Mouse (Mus musculus): ENCODE measurements around the gene Acsl5.

Gene Acsl5

GRCm38 (mm10) chr19:55284093-55284492 lies 32.4 kb downstream of the Acsl5 start:
- ATAC-seq (ENCODE audit: low TSS enrichment), result no peak

- no peak for ATAC-seq (ENCODE audit: low TSS enrichment)
These were observed 34.3 kb downstream of the Acsl5 start for GRCm38 (mm10) chr19:55286034-55286433.

GRCm38 (mm10) chr19:55288974-55289373 lies 37.2 kb downstream of the Acsl5 start:
- no peak for ATAC-seq (ENCODE audit: low TSS enrichment)

- no peak for ATAC-seq (ENCODE audit: low TSS enrichment)
These were observed 39.0 kb downstream of the Acsl5 start for GRCm38 (mm10) chr19:55290621-55291270.

- no peak for ATAC-seq (ENCODE audit: low TSS enrichment)
These were observed 40.6 kb downstream of the Acsl5 start for GRCm38 (mm10) chr19:55292210-55292850.

GRCm38 (mm10) chr19:55293175-55293574 lies 41.4 kb downstream of the Acsl5 start:
- ATAC-seq (ENCODE audit: low TSS enrichment), result no peak

- no peak for ATAC-seq (ENCODE audit: low TSS enrichment)
These were observed 43.3 kb downstream of the Acsl5 start for GRCm38 (mm10) chr19:55295075-55295474.

GRCm38 (mm10) chr19:55295556-55295955 lies 43.8 kb downstream of the Acsl5 start:
- no peak for ATAC-seq (ENCODE audit: low TSS enrichment)

GRCm38 (mm10) chr19:55296301-55296700 lies 44.6 kb downstream of the Acsl5 start:
- ATAC-seq (ENCODE audit: low TSS enrichment), result no peak

- ATAC-seq (ENCODE audit: low TSS enrichment), result no peak
These were observed 45.8 kb downstream of the Acsl5 start for GRCm38 (mm10) chr19:55297489-55297888.

GRCm38 (mm10) chr19:55297961-55298360 lies 46.2 kb downstream of the Acsl5 start:
- no peak for ATAC-seq (ENCODE audit: low TSS enrichment)

GRCm38 (mm10) chr19:55299378-55299777 lies 47.6 kb downstream of the Acsl5 start:
- ATAC-seq (ENCODE audit: low TSS enrichment), result no peak

GRCm38 (mm10) chr19:55300525-55300924 lies 48.8 kb downstream of the Acsl5 start:
- ATAC-seq (ENCODE audit: low TSS enrichment), result no peak

- ATAC-seq (ENCODE audit: low TSS enrichment), result no peak
These were observed 53.3 kb downstream of the Acsl5 start for GRCm38 (mm10) chr19:55305024-55305423.

GRCm38 (mm10) chr19:55311874-55312273 lies 60.1 kb downstream of the Acsl5 start:
- ATAC-seq (ENCODE audit: low TSS enrichment), result no peak

- no peak for ATAC-seq (ENCODE audit: low TSS enrichment)
These were observed 61.9 kb downstream of the Acsl5 start for GRCm38 (mm10) chr19:55313649-55314048.

GRCm38 (mm10) chr19:55315452-55316108 lies 63.8 kb downstream of the Acsl5 start, which contains the start of gene Zdhhc6:
Gene Zdhhc6 (minus strand): TSS chr19:55316032.
- ATAC-seq (ENCODE audit: low TSS enrichment), result peak; percentile 82

GRCm38 (mm10) chr19:55316109-55316714 lies 64.5 kb downstream of the Acsl5 start, which contains the start of gene Vti1a:
Gene Vti1a (plus strand): TSS chr19:55316295.
- peak; percentile 96 for ATAC-seq (ENCODE audit: low TSS enrichment)

- ATAC-seq (ENCODE audit: low TSS enrichment), result no peak
These were observed 65.2 kb downstream of the Acsl5 start for GRCm38 (mm10) chr19:55316901-55317300.

- ATAC-seq (ENCODE audit: low TSS enrichment), result no peak
These were observed 67.3 kb downstream of the Acsl5 start for GRCm38 (mm10) chr19:55319036-55319435.

- ATAC-seq (ENCODE audit: low TSS enrichment), result no peak
These were observed 67.8 kb downstream of the Acsl5 start for GRCm38 (mm10) chr19:55319521-55319920.

GRCm38 (mm10) chr19:55322604-55323003 lies 70.9 kb downstream of the Acsl5 start:
- ATAC-seq (ENCODE audit: low TSS enrichment), result no peak

All from frontal cortex, adult (tissue).